14 mouse cellular contexts compared by ENCODE assay signal in the genomic region with DNA sequence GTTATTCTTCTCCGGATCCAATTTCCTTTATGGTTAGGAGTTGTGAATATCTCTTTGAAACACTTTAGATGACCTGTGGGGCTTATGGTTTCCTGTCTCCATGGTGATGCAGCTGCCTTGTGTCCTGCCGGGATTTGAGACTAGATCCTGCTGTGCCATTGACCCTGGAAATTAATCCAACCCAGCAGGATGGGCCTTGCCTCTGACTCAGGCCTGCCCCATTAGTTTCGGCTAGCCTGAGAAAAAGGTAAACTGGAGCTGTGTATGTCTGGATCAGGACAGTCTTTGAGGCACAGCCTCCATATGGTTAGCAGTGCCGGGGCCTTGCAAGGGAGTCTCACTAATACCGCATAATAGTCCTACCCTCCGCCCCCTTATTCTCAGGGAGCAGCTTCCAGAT. TPM values are rescaled to one million over a fixed set of nuclear protein-coding genes. Genes with fewer than 3 reads are reported as not detected.
DNase-seq lines count a peak whose midpoint lies in the region; ATAC-seq lines count a peak whose summit lies in the region.
"Had no signal": no experiment of that assay in that cellular context is flagged by ENCODE, and none has a peak within 500 bp of the region (broad histone marks: within the 10 kb centered on the region; RNA-seq: fewer than 3 reads in every experiment).

No protein-coding gene starts in this region.

- no peaks in the 10 kb centered on the region for H3K9me3 ChIP-seq in hindbrain, embryonic 15.5 days
- no peaks in the 10 kb centered on the region for H3K9me3 ChIP-seq in hindbrain, embryonic 13.5 days
- no peaks in the 10 kb centered on the region for H3K9me3 ChIP-seq in forebrain, embryonic 13.5 days (replicated peaks)
- H3K9me3 ChIP-seq: heart, embryonic 10.5 days; neural tube, embryonic 12.5 days had no signal

- WGBS in hindbrain, embryonic 15.5 days: 19% methylated on average over 6 of the region's 6 CpGs
- 25% methylated on average over 6 of the region's 6 CpGs for WGBS in hindbrain, embryonic 13.5 days
- WGBS in forebrain, embryonic 13.5 days: 22% methylated on average over 6 of the region's 6 CpGs

- peaks cover 29% of the 10 kb centered on the region for H3K27me3 ChIP-seq in hindbrain, embryonic 15.5 days
- peaks cover 53% of the 10 kb centered on the region for H3K27me3 ChIP-seq in hindbrain, embryonic 13.5 days
- H3K27me3 ChIP-seq in forebrain, embryonic 13.5 days: peaks cover 47% of the 10 kb centered on the region

- no peaks in the 10 kb centered on the region for H3K36me3 ChIP-seq in hindbrain, embryonic 15.5 days
- no peaks in the 10 kb centered on the region for H3K36me3 ChIP-seq in hindbrain, embryonic 13.5 days
- no peaks in the 10 kb centered on the region for H3K36me3 ChIP-seq in forebrain, embryonic 13.5 days (ENCODE audit: poor library complexity, severe bottlenecking)
- H3K36me3 ChIP-seq: heart, embryonic 10.5 days; neural tube, embryonic 12.5 days had no signal

- peaks cover 14% of the 10 kb centered on the region for H3K4me1 ChIP-seq in hindbrain, embryonic 15.5 days (replicated peaks)
- peaks cover 26% of the 10 kb centered on the region for H3K4me1 ChIP-seq in hindbrain, embryonic 13.5 days (replicated peaks)
- H3K4me1 ChIP-seq in forebrain, embryonic 13.5 days: peaks cover 22% of the 10 kb centered on the region

- H3K27ac ChIP-seq in hindbrain, embryonic 15.5 days (replicated peaks): no peak overlapping the region
- H3K27ac ChIP-seq in hindbrain, embryonic 13.5 days: no peak overlapping the region
- H3K27ac ChIP-seq in forebrain, embryonic 13.5 days: no peak overlapping the region
- H3K27ac ChIP-seq: heart, embryonic 10.5 days; neural tube, embryonic 12.5 days had no signal

- 0 out of 2 replicates have a peak overlapping the region, but pooled peaks have one; percentile 99 for H3K4me2 ChIP-seq in hindbrain, embryonic 15.5 days
- no peak overlapping the region for H3K4me2 ChIP-seq in hindbrain, embryonic 13.5 days
- H3K4me2 ChIP-seq in forebrain, embryonic 13.5 days: no peak overlapping the region
- H3K4me2 ChIP-seq: lung, embryonic 14.5 days; neural tube, embryonic 12.5 days had no signal

- DNase-seq in embryo, embryonic 10 days (ENCODE audit: low spot score): peak; percentile 68
- peak; percentile 41 for DNase-seq in retina, embryonic 14.5 days (ENCODE audit: low spot score)
- DNase-seq in layer of hippocampus, postnatal 14 days (ENCODE audit: low spot score in 2 of 2): no peak
- DNase-seq in lung, postnatal 14 days: no peak
- DNase-seq: cerebellum, adult 11-12 months; heart, postnatal 36 days; kidney, adult 8-10 months; lung, embryonic 14.5 days; thymus, adult 18-20 months had no signal

- H3K9ac ChIP-seq in hindbrain, embryonic 15.5 days: no peak overlapping the region
- H3K9ac ChIP-seq in hindbrain, embryonic 13.5 days: no peak overlapping the region
- H3K9ac ChIP-seq in forebrain, embryonic 13.5 days: no peak overlapping the region
- H3K9ac ChIP-seq: lung, embryonic 14.5 days; neural tube, embryonic 12.5 days had no signal

- no peak overlapping the region for H3K4me3 ChIP-seq in hindbrain, embryonic 15.5 days
- H3K4me3 ChIP-seq in hindbrain, embryonic 13.5 days: no peak overlapping the region
- H3K4me3 ChIP-seq in forebrain, embryonic 13.5 days: no peak overlapping the region
- H3K4me3 ChIP-seq: heart, embryonic 10.5 days; neural tube, embryonic 12.5 days had no signal

- ATAC-seq in hindbrain, embryonic 15.5 days (ENCODE audit: low FRiP score, low read depth): no peak
- no peak for ATAC-seq in hindbrain, embryonic 13.5 days (ENCODE audit: low FRiP score)
- peak; percentile 30; the same call in 1 of the 2 replicates for ATAC-seq in forebrain, embryonic 13.5 days

RNA-seq across cellular contexts. Expression of a gene that starts 1.9 kb away (rescaled TPM):
- 1.0 and 1.5 TPM in 2 replicates for polyA plus RNA-seq in hindbrain, embryonic 15.5 days (2015; fragmentation: Nextera tagmentation; extraction: Ambion mirVana)
- 1.1 and 1.5 TPM in 2 replicates for polyA plus RNA-seq in hindbrain, embryonic 13.5 days (2015; fragmentation: Nextera tagmentation; extraction: Ambion mirVana)
- 1.2 and 1.7 TPM in 2 replicates for polyA plus RNA-seq in forebrain, embryonic 13.5 days (2015; fragmentation: Nextera tagmentation; extraction: Ambion mirVana)
- under 1 TPM; 0.92 to 0.95 TPM for total RNA-seq in layer of hippocampus, postnatal 14 days (2021)

RNA-seq across cellular contexts. Expression of a gene that starts 36.4 kb away (rescaled TPM):
- 3.7 and 5.1 TPM in 2 replicates for polyA plus RNA-seq in hindbrain, embryonic 15.5 days (2015; fragmentation: Nextera tagmentation; extraction: Ambion mirVana)
- 4.1 and 4.3 TPM in 2 replicates for polyA plus RNA-seq in hindbrain, embryonic 13.5 days (2015; fragmentation: Nextera tagmentation; extraction: Ambion mirVana)
- 2.6 and 2.7 TPM in 2 replicates for polyA plus RNA-seq in forebrain, embryonic 13.5 days (2015; fragmentation: Nextera tagmentation; extraction: Ambion mirVana)
- total RNA-seq in layer of hippocampus, postnatal 14 days (2021): 10 to 100 TPM; 19.4 to 21.3 TPM

Comparison
In these comparisons a context has a peak if more than half of its experiments do, and no peak if none do; other contexts are left out.
1. DNase-seq: peak in embryo, embryonic 10 days (single experiment) and retina, embryonic 14.5 days (single experiment); none in layer of hippocampus, postnatal 14 days (0 of 2) and lung, postnatal 14 days (single experiment).